15 mouse cellular contexts compared by ENCODE assay signal in genomic region chr17:26649565-26649964, GRCm38 (mm10). TPM values are rescaled to one million over a fixed set of nuclear protein-coding genes. Genes with fewer than 3 reads are reported as not detected.
DNase-seq lines count a peak whose midpoint lies in the region; ATAC-seq and TF ChIP-seq lines count a peak whose summit lies in the region.
"Had no signal": no experiment of that assay in that cellular context is flagged by ENCODE, and none has a peak within 500 bp of the region (broad histone marks: within the 10 kb centered on the region; RNA-seq: fewer than 3 reads in every experiment).

No protein-coding gene starts in this region.

- H3ac ChIP-seq in C2C12 (ENCODE audit: control insufficient read depth, insufficient read length, low read depth) = no peak overlapping the region

- DNase-seq in heart, adult 2 months = no peak
- DNase-seq in heart, adult 9 months (ENCODE audit: low spot score in 2 of 2) = no peak
- DNase-seq in liver, embryonic 14.5 days (ENCODE audit: low read depth in 3 of 3, low spot score in 3 of 3) = no peak
- DNase-seq in liver, embryonic 11.5 days (ENCODE audit: low spot score) = no peak
- DNase-seq in adipocyte (ENCODE audit: low spot score) = peak; percentile 18
- DNase-seq in thymus, adult 2 months = no peak
- DNase-seq: cerebellum, postnatal 14 days; kidney, postnatal 10 days; liver, embryonic 13.5 days; right cerebral cortex, postnatal 14 days had no signal

- H3K9ac ChIP-seq in heart, adult 2 months (ENCODE audit: low read depth, low read length) = no peak overlapping the region
- H3K9ac ChIP-seq in liver, embryonic 14.5 days (replicated peaks) = no peak overlapping the region
- H3K9ac ChIP-seq in liver, embryonic 11.5 days (ENCODE audit: low read depth, low read length) = no peak overlapping the region
- H3K9ac ChIP-seq: hindbrain, embryonic 13.5 days; liver, embryonic 13.5 days had no signal

- no peaks in the 10 kb centered on the region for H3K27me3 ChIP-seq in heart, adult 2 months (ENCODE audit: control insufficient read depth, insufficient read depth, low read length)
- no peaks in the 10 kb centered on the region for H3K27me3 ChIP-seq in liver, embryonic 14.5 days (ENCODE audit: control insufficient read depth, insufficient read depth, low read length)
- H3K27me3 ChIP-seq in liver, embryonic 11.5 days (replicated peaks; ENCODE audit: control insufficient read depth, insufficient read depth, low read length) = no peaks in the 10 kb centered on the region
- no peaks in the 10 kb centered on the region for H3K27me3 ChIP-seq in C2C12 (ENCODE audit: control insufficient read depth, insufficient read depth, insufficient read length)
- H3K27me3 ChIP-seq in thymus, adult 2 months (ENCODE audit: control insufficient read depth, insufficient read depth, low read length) = no peaks in the 10 kb centered on the region
- H3K27me3 ChIP-seq: hindbrain, embryonic 13.5 days; liver, embryonic 13.5 days; megakaryocyte, embryonic 14.5 days had no signal

- no peaks in the 10 kb centered on the region for H3K36me3 ChIP-seq in heart, adult 2 months (ENCODE audit: control insufficient read depth, insufficient read depth, low read length)
- no peaks in the 10 kb centered on the region for H3K36me3 ChIP-seq in liver, embryonic 14.5 days (replicated peaks; ENCODE audit: control insufficient read depth, insufficient read depth, low read depth)
- peaks cover 10% of the 10 kb centered on the region; the same call in 1 of the 2 replicates for H3K36me3 ChIP-seq in liver, embryonic 11.5 days (ENCODE audit: control insufficient read depth, insufficient read depth, low read length)
- peaks cover 26% of the 10 kb centered on the region for H3K36me3 ChIP-seq in C2C12 (ENCODE audit: control insufficient read depth, insufficient read depth)
- H3K36me3 ChIP-seq in thymus, adult 2 months (ENCODE audit: control insufficient read depth, insufficient read depth, low read length) = no peaks in the 10 kb centered on the region

- H3K79me3 ChIP-seq in C2C12 (ENCODE audit: low read depth) = no peaks in the 10 kb centered on the region

- TF ChIP-seq POLR2A in heart, adult 2 months (IDR thresholded peaks at IDR 0.05; ENCODE audit: insufficient read depth, low read depth, low read length) = no peak
- no peak for TF ChIP-seq POLR2A in thymus, adult 2 months (IDR thresholded peaks at IDR 0.05; ENCODE audit: control insufficient read depth, extremely low read depth, insufficient read depth, low read length, poor library complexity)

- no peak overlapping the region for H3K4me3 ChIP-seq in heart, adult 2 months
- no peak overlapping the region for H3K4me3 ChIP-seq in liver, embryonic 14.5 days (ENCODE audit: insufficient read depth in 1 of 2, low read depth in 2 of 2, low read length in 2 of 2)
- no peak overlapping the region for H3K4me3 ChIP-seq in liver, embryonic 11.5 days (ENCODE audit: low read depth, low read length)
- H3K4me3 ChIP-seq in C2C12 (ENCODE audit: insufficient read depth, poor library complexity, severe bottlenecking) = no peak overlapping the region
- H3K4me3 ChIP-seq in thymus, adult 2 months (ENCODE audit: control insufficient read depth, insufficient read depth, low read length) = no peak overlapping the region
- H3K4me3 ChIP-seq: heart, embryonic 10.5 days; hindbrain, embryonic 13.5 days; liver, embryonic 13.5 days; megakaryocyte, embryonic 14.5 days had no signal

- 73% methylated on average over 4 of the region's 4 CpGs for WGBS in heart, adult 2 months
- 67% methylated on average over 4 of the region's 4 CpGs for WGBS in liver, embryonic 14.5 days (ENCODE audit: insufficient replicate concordance)
- 87% methylated on average over 4 of the region's 4 CpGs for WGBS in liver, embryonic 11.5 days
- 91% methylated on average over 4 of the region's 4 CpGs for WGBS in thymus, adult 2 months

- no peak overlapping the region for H3K4me2 ChIP-seq in liver, embryonic 14.5 days (ENCODE audit: low read depth)
- no peak overlapping the region for H3K4me2 ChIP-seq in liver, embryonic 11.5 days
- H3K4me2 ChIP-seq: hindbrain, embryonic 13.5 days; liver, embryonic 13.5 days had no signal

- ATAC-seq in liver, embryonic 14.5 days (ENCODE audit: insufficient read depth) = no peak
- no peak for ATAC-seq in liver, embryonic 11.5 days (replicated peaks; ENCODE audit: low FRiP score)
- no peak for ATAC-seq in activated CD4-positive, CD25-positive, alpha-beta regulatory T cell, adult 4 months

- H3K9me3 ChIP-seq in liver, embryonic 14.5 days (ENCODE audit: control insufficient read depth, low read length) = no peaks in the 10 kb centered on the region
- no peaks in the 10 kb centered on the region for H3K9me3 ChIP-seq in liver, embryonic 11.5 days (ENCODE audit: control insufficient read depth, low read length)
- H3K9me3 ChIP-seq: heart, embryonic 10.5 days; hindbrain, embryonic 13.5 days; liver, embryonic 13.5 days; megakaryocyte, embryonic 14.5 days had no signal

- no peak overlapping the region for H3K27ac ChIP-seq in heart, adult 2 months
- no peak overlapping the region for H3K27ac ChIP-seq in liver, embryonic 14.5 days
- H3K27ac ChIP-seq in liver, embryonic 11.5 days (ENCODE audit: low read depth, low read length) = no peak overlapping the region
- H3K27ac ChIP-seq in thymus, adult 2 months (ENCODE audit: control insufficient read depth, insufficient read depth, low read length) = no peak overlapping the region
- H3K27ac ChIP-seq: liver, embryonic 13.5 days had no signal

- intact Hi-C loops in heart, adult 2 months (cut with DNase I) = no loop called here

- peaks cover 3% of the 10 kb centered on the region for H3K4me1 ChIP-seq in heart, adult 2 months (ENCODE audit: control insufficient read depth, insufficient read depth, low read length)
- no peaks in the 10 kb centered on the region for H3K4me1 ChIP-seq in liver, embryonic 14.5 days (replicated peaks; ENCODE audit: control insufficient read depth in 2 of 2, insufficient read depth in 2 of 2, low read length in 1 of 2)
- no peaks in the 10 kb centered on the region for H3K4me1 ChIP-seq in liver, embryonic 11.5 days (replicated peaks; ENCODE audit: control insufficient read depth, insufficient read depth, low read length)
- H3K4me1 ChIP-seq in thymus, adult 2 months (replicated peaks; ENCODE audit: control insufficient read depth, insufficient read depth, low read length) = no peaks in the 10 kb centered on the region

- peak; percentile 35 for TF ChIP-seq CTCF in heart, adult 2 months (IDR thresholded peaks at IDR 0.05)
- peak; percentile 45; the same call in 1 of the 2 replicates for TF ChIP-seq CTCF in liver, embryonic 14.5 days (IDR thresholded peaks at IDR 0.05; ENCODE audit: low read depth)
- peak; percentile 37 for TF ChIP-seq CTCF in C2C12 (IDR thresholded peaks at IDR 0.05; ENCODE audit: control insufficient read depth, insufficient read depth, insufficient read length)
- TF ChIP-seq CTCF in thymus, adult 2 months (IDR thresholded peaks at IDR 0.05; ENCODE audit: borderline replicate concordance, control insufficient read depth, extremely low read depth, insufficient read depth, low read length, poor library complexity) = no peak

- TF ChIP-seq EP300 in heart, adult 2 months (IDR thresholded peaks at IDR 0.05; ENCODE audit: insufficient read depth, low read depth, low read length) = no peak
- TF ChIP-seq EP300 in liver, embryonic 14.5 days (IDR thresholded peaks at IDR 0.05; ENCODE audit: low read depth) = no peak

- no peaks in the 10 kb centered on the region for H3K79me2 ChIP-seq in heart, adult 2 months (replicated peaks; ENCODE audit: control insufficient read depth, insufficient read depth, low read length)
- H3K79me2 ChIP-seq in C2C12 (ENCODE audit: control insufficient read depth, insufficient read depth) = no peaks in the 10 kb centered on the region

TF ChIP-seq in C2C12, 6 proteins besides CTCF, POLR2A, EP300 and RAD21:
- TF ChIP-seq USF1 (IDR thresholded peaks at IDR 0.05; ENCODE audit: low read depth) = no peak
- no peak for TF ChIP-seq CEBPB (IDR thresholded peaks at IDR 0.05; ENCODE audit: low read depth)
- TF ChIP-seq MAX (IDR thresholded peaks at IDR 0.05) = no peak

RNA-seq across cellular contexts. Expression of gene Atp6v0e, which starts 13.5 kb away (rescaled TPM):
- 10 to 100 TPM; 60.9 to 67.2 TPM for total RNA-seq in heart, adult 2 months (2021)
- 143 and 187 TPM in 2 replicates for polyA plus RNA-seq in heart, adult 2 months (2012; rRNA removed)
- 99.3 and 118 TPM in 2 replicates for polyA plus RNA-seq in liver, embryonic 14.5 days (2012; rRNA removed)
- polyA plus RNA-seq in liver, embryonic 14.5 days (2014; fragmentation: Nextera tagmentation; extraction: Ambion mirVana) = 204 and 209 TPM in 2 replicates
- polyA plus RNA-seq in liver, embryonic 11.5 days (2014; fragmentation: Nextera tagmentation; extraction: Ambion mirVana) = 244 and 245 TPM in 2 replicates
- 236 TPM for polyA plus RNA-seq in C2C12 (2012; fragmentation: generic; extraction: Trizol)
- polyA plus RNA-seq in activated CD4-positive, CD25-positive, alpha-beta regulatory T cell, adult 4 months (2017; shearing (Covaris generic)) = 100 to 1,000 TPM; 391 to 437 TPM
- 279 and 354 TPM in 2 replicates for polyA plus RNA-seq in thymus, adult 2 months (2012; rRNA removed)
